Mouse (Mus musculus) lung, embryonic 16.5 days (tissue): ENCODE measurements around the gene Rin3. TPM values are rescaled to one million over a fixed set of nuclear protein-coding genes. Genes with fewer than 3 reads are reported as not detected.
"Not testable (repeated sequence)": the region's sequence is repeated elsewhere in the genome, so short reads cannot be mapped to it uniquely, and the experiment has no call there.

Source experiments
- ATAC-seq: fragments of 200-750 bp; cut with Nextera tagmentation; 2 replicates; pipeline ENCODE4 v1.8.0; 2017; ENCODE audit warnings: low read depth, mild to moderate bottlenecking, moderate library complexity
- H3K27ac ChIP-seq: fragments of 300-500 bp; sonication (generic); 2 replicates; pipeline ENCODE4 v1.5.1; 2014; ENCODE audit warnings: mild to moderate bottlenecking, control low read depth, low read length
- H3K27me3 ChIP-seq: fragments of 300-500 bp; sonication (generic); 2 replicates; pipeline ENCODE4 v1.6.1; 2014; ENCODE audit warnings: low read depth, low read length, mixed read lengths; ENCODE audit not compliant: control insufficient read depth, insufficient read depth
- H3K36me3 ChIP-seq: fragments of 300-500 bp; sonication (generic); 2 replicates; pipeline ENCODE4 v1.6.1; 2014; ENCODE audit warnings: low read length; ENCODE audit not compliant: control insufficient read depth, insufficient read depth
- H3K4me1 ChIP-seq: fragments of 300-500 bp; sonication (generic); replicated peaks from 2 replicates; pipeline ENCODE4 v1.6.1; 2014; ENCODE audit warnings: low read length, mixed read lengths; ENCODE audit not compliant: control insufficient read depth, insufficient read depth
- H3K4me2 ChIP-seq: fragments of 300-500 bp; sonication (generic); 2 replicates; pipeline ENCODE4 v1.6.1; 2014; ENCODE audit warnings: low read depth, low read length, control low read depth
- H3K4me3 ChIP-seq: fragments of 300-500 bp; sonication (generic); 2 replicates; pipeline ENCODE4 v1.5.1; 2014; ENCODE audit warnings: mild to moderate bottlenecking, low read length, control low read depth
- H3K9ac ChIP-seq: fragments of 300-500 bp; sonication (generic); 2 replicates; pipeline ENCODE4 v1.6.1; 2014; ENCODE audit warnings: low read length, control low read depth
- H3K9me3 ChIP-seq: fragments of 300-500 bp; sonication (generic); 2 replicates; pipeline ENCODE4 v1.6.1; 2016; ENCODE audit warnings: low read length; ENCODE audit not compliant: control insufficient read depth
- WGBS: fragments of 180-500 bp; shearing (Covaris S2); extraction: QIAGEN DNeasy Blood & Tissue Kit; methylation state at CpG from one replicate; pipeline ENCODE4 v1.1.7; 2014; 5-methylcytosine and 5-hydroxymethylcytosine counted together
- polyA plus RNA-seq: library from polyadenylated mRNA; unstranded; fragments of >200 nt; fragmentation: Nextera tagmentation; extraction: Ambion mirVana; gene quantifications from 2 replicates; pipeline ENCODE4 v1.2.1, GENCODE M21; 2015

The Rin3 gene
- polyA plus RNA-seq, 1 experiment from 2014 or later, result 16.7 TPM

- Histone ChIP-seq H3K27me3 (no peaks in the 10 kb centered on the region), H3K27ac (no peak overlapping the region), H3K9me3 (no peaks in the 10 kb centered on the region), H3K9ac (no peak overlapping the region), H3K4me2 (no peak overlapping the region), H3K36me3 (no peaks in the 10 kb centered on the region), H3K4me3 (no peak overlapping the region), H3K4me1 (peaks cover 3% of the 10 kb centered on the region; the same call in 1 of the 2 replicates)
- ATAC-seq, result no peak
- 79% methylated on average over 6 of the region's 6 CpGs for WGBS
These were observed 12.0 kb upstream of the Rin3 start for GRCm38 (mm10) chr12:102270776-102271405.

- 64% methylated on average over 4 of the region's 4 CpGs for WGBS
- Histone ChIP-seq H3K4me3 (no peak overlapping the region), H3K27ac (no peak overlapping the region), H3K4me1 (peaks cover 7% of the 10 kb centered on the region; the same call in 1 of the 2 replicates), H3K36me3 (no peaks in the 10 kb centered on the region), H3K9ac (no peak overlapping the region), H3K9me3 (no peaks in the 10 kb centered on the region), H3K4me2 (no peak overlapping the region), H3K27me3 (no peaks in the 10 kb centered on the region)
- ATAC-seq, result no peak
These were observed 11.4 kb upstream of the Rin3 start for GRCm38 (mm10) chr12:102271447-102271846.

- Histone ChIP-seq H3K9me3 (peaks cover 3% of the 10 kb centered on the region), H3K4me1 (peaks cover 10% of the 10 kb centered on the region; the same call in 1 of the 2 replicates), H3K4me3 (no peak overlapping the region), H3K36me3 (no peaks in the 10 kb centered on the region), H3K27me3 (no peaks in the 10 kb centered on the region; the same call in 1 of the 2 replicates), H3K9ac (no peak overlapping the region), H3K27ac (peak overlapping the region; percentile 65; the same call in 1 of the 2 replicates), H3K4me2 (no peak overlapping the region)
- peak; percentile 79 for ATAC-seq
- WGBS, result 26% methylated on average over 7 of the region's 7 CpGs
These were observed 6.9 kb upstream of the Rin3 start for GRCm38 (mm10) chr12:102275833-102276443.

- H3K27ac ChIP-seq, H3K9ac ChIP-seq, H3K9me3 ChIP-seq, H3K36me3 ChIP-seq, H3K27me3 ChIP-seq, H3K4me3 ChIP-seq, ATAC-seq, H3K4me2 ChIP-seq: not testable (repeated sequence)
- whole genome bisulfite sequencing, result 44% methylated on average over 4 of the region's 4 CpGs
- H3K4me1 ChIP-seq, result peaks cover 23% of the 10 kb centered on the region
These were observed 2.6 kb upstream of the Rin3 start for GRCm38 (mm10) chr12:102280290-102280689.

GRCm38 (mm10) chr12:102280867-102281503 is 1.9 kb upstream of the Rin3 start:
- H3K9me3 ChIP-seq, result peaks cover 3% of the 10 kb centered on the region
- H3K36me3 ChIP-seq, result no peaks in the 10 kb centered on the region
- no peaks in the 10 kb centered on the region; the same call in 1 of the 2 replicates for H3K27me3 ChIP-seq
- H3K4me2 ChIP-seq, result no peak overlapping the region
- H3K4me1 ChIP-seq, result peaks cover 26% of the 10 kb centered on the region
- ATAC-seq, result no peak
- no peak overlapping the region for H3K4me3 ChIP-seq
- H3K27ac ChIP-seq, result no peak overlapping the region
- 65% methylated on average over 7 of the region's 7 CpGs for WGBS
- no peak overlapping the region for H3K9ac ChIP-seq

GRCm38 (mm10) chr12:102282126-102282525 is 722 bp upstream of the Rin3 start:
- WGBS, result 55% methylated on average over 2 of the region's 2 CpGs
- Histone ChIP-seq H3K4me3 (no peak overlapping the region), H3K36me3 (no peaks in the 10 kb centered on the region), H3K27ac (no peak overlapping the region), H3K9ac (no peak overlapping the region), H3K27me3 (no peaks in the 10 kb centered on the region; the same call in 1 of the 2 replicates), H3K4me1 (peaks cover 29% of the 10 kb centered on the region), H3K9me3 (peaks cover 3% of the 10 kb centered on the region), H3K4me2 (peak overlapping the region; percentile 94; the same call in 1 of the 2 replicates)
- ATAC-seq, result no peak

- Histone ChIP-seq H3K27ac (peak overlapping the region; percentile 86), H3K9me3 (peaks cover under 1% of the 10 kb centered on the region; the same call in 1 of the 2 replicates), H3K36me3 (no peaks in the 10 kb centered on the region), H3K9ac (peak overlapping the region; percentile 90), H3K4me2 (peak overlapping the region; percentile 94), H3K4me1 (peaks cover 43% of the 10 kb centered on the region), H3K4me3 (peak overlapping the region; percentile 71), H3K27me3 (no peaks in the 10 kb centered on the region; the same call in 1 of the 2 replicates)
- ATAC-seq, result peak; percentile 62
- 1% methylated on average over 23 of the region's 24 CpGs for WGBS
These were observed 827 bp downstream of the Rin3 start for GRCm38 (mm10) chr12:102283483-102284266.

GRCm38 (mm10) chr12:102284267-102284610 is 1.4 kb downstream of the Rin3 start:
- no peaks in the 10 kb centered on the region for H3K9me3 ChIP-seq
- peak overlapping the region; percentile 71 for H3K4me3 ChIP-seq
- H3K4me1 ChIP-seq, result peaks cover 43% of the 10 kb centered on the region
- peak overlapping the region; percentile 94 for H3K4me2 ChIP-seq
- no peaks in the 10 kb centered on the region for H3K36me3 ChIP-seq
- no peaks in the 10 kb centered on the region; the same call in 1 of the 2 replicates for H3K27me3 ChIP-seq
- no peak; the same call in 1 of the 2 replicates for ATAC-seq
- 5% methylated on average over 9 of the region's 9 CpGs for WGBS
- H3K9ac ChIP-seq, result peak overlapping the region; percentile 90
- H3K27ac ChIP-seq, result peak overlapping the region; percentile 86
